Mouse (Mus musculus): ENCODE measurements at regions not wholly inside any gene's neighbourhood (a gene's known extent, or its start where the extent isn't known, plus 50 kb on each side); places are given as distances from the start of the nearest gene placed in this dataset.

DNA sequence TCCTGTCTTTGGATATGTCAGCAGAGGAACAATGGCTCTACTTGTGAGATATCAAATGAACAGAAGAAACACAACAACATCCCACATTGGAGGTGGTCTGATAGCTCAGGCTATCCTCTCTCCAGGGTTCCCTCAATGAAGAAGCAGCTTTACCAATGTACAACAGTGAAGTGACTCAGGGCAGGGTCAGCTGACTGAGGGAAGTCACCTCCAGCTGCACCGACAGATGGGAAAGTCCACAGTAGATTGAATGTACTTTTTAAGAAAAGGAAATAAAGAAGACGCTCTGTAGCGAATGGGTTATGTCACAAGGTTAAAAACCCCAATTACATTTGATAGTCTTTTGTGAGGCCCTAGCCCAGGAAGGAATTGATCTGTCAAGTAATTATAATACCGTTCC, 62.6 kb upstream of the Tnfaip3 start:
- TF ChIP-seq POLR2AphosphoS2 (IDR thresholded peaks at IDR 0.05; ENCODE audit: insufficient read length, low read depth) (no peak), POLR2A (IDR thresholded peaks at IDR 0.05; ENCODE audit: insufficient read length, low read depth) (no peak), REST (IDR thresholded peaks at IDR 0.05; ENCODE audit: insufficient read depth, insufficient read length) (no peak), TCF12 (IDR thresholded peaks at IDR 0.05; ENCODE audit: insufficient read depth, poor library complexity, severe bottlenecking) (no peak), SRF (IDR thresholded peaks at IDR 0.05; ENCODE audit: control insufficient read depth, insufficient read length, low read depth) (no peak), MYOG (IDR thresholded peaks at IDR 0.05; ENCODE audit: control insufficient read depth in 1 of 3, insufficient read depth in 1 of 3, insufficient read length in 2 of 3, low read depth in 2 of 3) (no peak), USF1 (IDR thresholded peaks at IDR 0.05; ENCODE audit: low read depth) (no peak), CEBPB (IDR thresholded peaks at IDR 0.05; ENCODE audit: insufficient read depth, poor library complexity, severe bottlenecking) (no peak), MAX (IDR thresholded peaks at IDR 0.05; ENCODE audit: low read depth) (no peak)
